Mouse (Mus musculus): ENCODE measurements around the gene Disc1.

- TF ChIP-seq ELF1 (IDR thresholded peaks at IDR 0.05; ENCODE audit: low read depth, low read length) (peak; percentile 48; the same call in 1 of the 2 replicates), POLR2AphosphoS2 (IDR thresholded peaks at IDR 0.05; ENCODE audit: low read depth, low read length) (no peak), CTCF (conservative IDR thresholded peaks at IDR 0.05 in 1 of 2, IDR thresholded peaks at IDR 0.05 in 1 of 2; ENCODE audit: low read depth in 2 of 2, low read length in 2 of 2) (no peak), RCOR1 (conservative IDR thresholded peaks at IDR 0.05; ENCODE audit: low read depth, low read length) (no peak)
Observed at GRCm38 (mm10) chr8:125075389-125075788, 21.4 kb downstream of the Disc1 start.
